Mouse (Mus musculus): ENCODE measurements around the gene Tmem125. TPM values are rescaled to one million over a fixed set of nuclear protein-coding genes. Genes with fewer than 3 reads are reported as not detected.
A peak's percentile ranks its signal among the peaks of the same experiment; 100 is the strongest.
"Not testable (repeated sequence)": the region's sequence is repeated elsewhere in the genome, so short reads cannot be mapped to it uniquely, and the experiment has no call there.

Gene Tmem125
- polyA plus RNA-seq, 1 experiment = 47.5 TPM

- DNase-seq = no peak
- Histone ChIP-seq H3K4me1 (ENCODE audit: control insufficient read depth, insufficient read depth, low read length) (no peaks in the 10 kb centered on the region), H3K4me3 (replicated peaks; ENCODE audit: extremely low read depth, low read depth, low read length) (no peak overlapping the region)
- 60% methylated on average over 7 of the region's 7 CpGs for WGBS
- TF ChIP-seq POLR2A (IDR thresholded peaks at IDR 0.05; ENCODE audit: borderline replicate concordance, extremely low read depth, low read depth, low read length) (no peak), CTCF (IDR thresholded peaks at IDR 0.05; ENCODE audit: insufficient read depth, low read length) (no peak)
Observed at GRCm38 (mm10) chr4:118523976-118524375, 19.9 kb downstream of the Tmem125 start.

DNA sequence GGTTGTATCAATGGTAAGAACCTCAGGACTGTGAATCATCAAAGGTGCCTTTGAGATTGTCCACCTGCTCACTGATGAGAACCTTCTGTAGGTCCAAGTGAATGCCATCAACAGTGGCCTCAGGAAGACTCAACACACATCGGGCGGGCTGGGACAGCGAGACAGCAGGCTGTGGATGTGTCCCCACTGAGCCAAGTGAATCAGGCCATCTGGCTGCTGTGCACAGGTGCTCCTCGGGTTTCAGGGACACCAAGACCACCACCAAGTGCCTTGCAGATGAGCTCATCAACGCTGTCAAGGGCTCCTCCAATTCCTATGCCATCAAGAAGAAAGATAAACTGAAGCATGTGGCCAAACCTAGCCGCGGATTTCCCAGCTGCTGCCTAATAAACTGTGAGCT is 21.6 kb downstream of the Tmem125 start:
- no peak overlapping the region for H3K4me3 ChIP-seq (replicated peaks; ENCODE audit: extremely low read depth, low read depth, low read length)
- WGBS = 80% methylated on average over 7 of the region's 7 CpGs

GRCm38 (mm10) chr4:118518208-118518607 is 25.6 kb downstream of the Tmem125 start:
- DNase-seq = no peak
- 61% methylated on average over 5 of the region's 5 CpGs for WGBS
- no peak overlapping the region for H3K4me3 ChIP-seq (replicated peaks; ENCODE audit: extremely low read depth, low read depth, low read length)
- TF ChIP-seq CTCF (IDR thresholded peaks at IDR 0.05; ENCODE audit: insufficient read depth, low read length) (no peak), POLR2A (IDR thresholded peaks at IDR 0.05; ENCODE audit: borderline replicate concordance, extremely low read depth, low read depth, low read length) (no peak)
- peaks cover 4% of the 10 kb centered on the region for H3K4me1 ChIP-seq (ENCODE audit: control insufficient read depth, insufficient read depth, low read length)

More for the DNA sequence above, 21.6 kb downstream of the Tmem125 start:
- no peak for DNase-seq
- H3K4me1 ChIP-seq (ENCODE audit: control insufficient read depth, insufficient read depth, low read length) = no peaks in the 10 kb centered on the region
- TF ChIP-seq POLR2A (IDR thresholded peaks at IDR 0.05; ENCODE audit: borderline replicate concordance, extremely low read depth, low read depth, low read length) (no peak), CTCF (IDR thresholded peaks at IDR 0.05; ENCODE audit: insufficient read depth, low read length) (no peak)

DNA sequence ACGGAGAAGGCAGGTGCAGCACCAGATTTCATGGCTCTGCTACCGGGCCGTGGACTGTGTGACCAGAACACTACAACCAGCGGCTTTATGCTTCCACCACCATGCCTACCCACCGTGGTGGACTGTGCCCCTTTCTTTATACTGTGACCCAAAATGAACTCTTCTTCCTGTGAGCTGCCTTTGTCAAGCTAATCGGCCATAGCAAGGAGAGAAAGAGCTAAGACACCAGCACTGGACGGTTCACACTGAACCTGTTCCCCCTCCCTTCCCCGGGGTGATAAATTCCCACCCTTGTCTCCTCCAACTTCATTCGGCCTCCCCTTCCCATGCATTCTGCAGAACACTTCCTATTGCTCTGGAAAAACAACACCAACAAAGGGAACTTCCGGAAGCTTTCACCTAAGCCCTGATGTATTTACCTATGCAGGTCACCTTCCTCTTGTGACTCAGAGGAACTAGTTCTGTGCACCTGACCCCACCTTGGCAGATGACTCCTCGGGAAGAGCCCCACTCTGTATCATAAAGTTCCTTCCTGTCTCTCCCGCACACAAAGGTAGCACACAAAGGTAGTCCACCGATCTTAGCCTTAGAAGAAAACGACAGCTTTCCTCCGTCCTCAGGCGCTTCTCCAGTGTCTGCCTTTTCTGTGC is 26.2 kb downstream of the Tmem125 start:
- DNase-seq = no peak
- Histone ChIP-seq H3K4me1 (ENCODE audit: control insufficient read depth, insufficient read depth, low read length) (peaks cover 4% of the 10 kb centered on the region), H3K4me3 (replicated peaks; ENCODE audit: extremely low read depth, low read depth, low read length) (no peak overlapping the region)
- 44% methylated on average over 16 of the region's 16 CpGs for WGBS
- no peak for TF ChIP-seq CTCF (IDR thresholded peaks at IDR 0.05; ENCODE audit: insufficient read depth, low read length)
- no peak for TF ChIP-seq POLR2A (IDR thresholded peaks at IDR 0.05; ENCODE audit: borderline replicate concordance, extremely low read depth, low read depth, low read length)

- DNase-seq = peak; percentile 43
- 21% methylated on average over 20 of the region's 20 CpGs for WGBS
- H3K4me3 ChIP-seq (replicated peaks; ENCODE audit: extremely low read depth, low read depth, low read length) = no peak overlapping the region
- H3K4me1 ChIP-seq (ENCODE audit: control insufficient read depth, insufficient read depth, low read length) = peaks cover 4% of the 10 kb centered on the region
- TF ChIP-seq CTCF (IDR thresholded peaks at IDR 0.05; ENCODE audit: insufficient read depth, low read length) (peak; percentile 27; the same call in 1 of the 2 replicates), POLR2A (IDR thresholded peaks at IDR 0.05; ENCODE audit: borderline replicate concordance, extremely low read depth, low read depth, low read length) (no peak)
Observed at GRCm38 (mm10) chr4:118516699-118517496, 26.9 kb downstream of the Tmem125 start.

GRCm38 (mm10) chr4:118509050-118509449 is 34.8 kb downstream of the Tmem125 start:
- H3K4me3 ChIP-seq (replicated peaks; ENCODE audit: extremely low read depth, low read depth, low read length) = no peak overlapping the region
- DNase-seq = no peak
- peaks cover 13% of the 10 kb centered on the region for H3K4me1 ChIP-seq (ENCODE audit: control insufficient read depth, insufficient read depth, low read length)
- WGBS = 21% methylated on average over 6 of the region's 6 CpGs
- TF ChIP-seq POLR2A (IDR thresholded peaks at IDR 0.05; ENCODE audit: borderline replicate concordance, extremely low read depth, low read depth, low read length) (no peak), CTCF (IDR thresholded peaks at IDR 0.05; ENCODE audit: insufficient read depth, low read length) (no peak)

DNA sequence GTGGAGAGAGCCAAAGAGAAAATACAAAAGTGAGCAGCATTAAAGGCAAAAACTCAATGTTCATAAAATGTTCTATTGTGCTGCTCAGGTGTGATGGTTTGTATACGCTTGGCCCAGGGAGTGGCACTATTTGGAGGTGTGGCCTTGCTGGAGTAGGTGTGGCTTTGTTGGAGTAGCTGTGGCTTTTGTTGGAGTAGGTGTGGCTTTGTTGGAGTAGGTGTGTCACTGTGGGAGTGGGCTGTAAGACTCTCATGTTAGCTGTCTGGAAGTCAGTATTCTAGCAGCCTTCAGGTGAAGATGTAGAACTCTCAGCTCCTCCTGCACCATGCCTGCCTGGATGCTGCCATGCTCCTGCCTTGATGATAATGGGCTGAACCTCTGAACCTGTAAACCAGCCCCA is 36.7 kb downstream of the Tmem125 start:
- not testable (repeated sequence) for H3K4me3 ChIP-seq (replicated peaks; ENCODE audit: extremely low read depth, low read depth, low read length); DNase-seq
- WGBS = 73% methylated on average over 1 of the region's 1 CpGs

DNA sequence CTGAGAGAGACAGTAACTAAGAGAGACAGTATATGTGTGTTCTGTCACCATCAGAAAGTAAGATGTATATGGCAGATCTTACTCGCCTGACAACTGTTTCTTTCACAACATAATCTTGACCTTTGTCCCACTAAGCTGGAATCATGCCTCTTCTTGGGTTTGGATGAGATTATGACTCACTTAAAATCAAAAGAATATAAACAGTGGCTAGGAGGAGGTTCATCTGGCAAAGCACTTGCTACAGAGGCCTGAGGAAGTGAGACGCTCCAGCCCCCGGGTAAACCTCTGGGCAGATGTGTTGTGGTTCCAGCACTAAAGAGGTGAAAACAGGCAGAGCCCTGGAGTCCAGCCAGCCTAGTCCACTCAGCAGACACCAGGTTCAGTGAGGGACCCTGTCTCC is 38.3 kb downstream of the Tmem125 start:
- TF ChIP-seq CTCF (IDR thresholded peaks at IDR 0.05; ENCODE audit: insufficient read depth, low read length) (no peak), POLR2A (IDR thresholded peaks at IDR 0.05; ENCODE audit: borderline replicate concordance, extremely low read depth, low read depth, low read length) (no peak)
- Histone ChIP-seq H3K4me1 (ENCODE audit: control insufficient read depth, insufficient read depth, low read length) (peaks cover 14% of the 10 kb centered on the region), H3K4me3 (replicated peaks; ENCODE audit: extremely low read depth, low read depth, low read length) (no peak overlapping the region)
- no peak for DNase-seq
- WGBS = 18% methylated on average over 3 of the region's 3 CpGs

More for the DNA sequence above, 36.7 kb downstream of the Tmem125 start:
- H3K4me1 ChIP-seq (ENCODE audit: control insufficient read depth, insufficient read depth, low read length) = peaks cover 13% of the 10 kb centered on the region

- Histone ChIP-seq H3K4me3 (replicated peaks; ENCODE audit: extremely low read depth, low read depth, low read length) (no peak overlapping the region), H3K4me1 (ENCODE audit: control insufficient read depth, insufficient read depth, low read length) (peaks cover 6% of the 10 kb centered on the region)
- no peak for DNase-seq
- no peak for TF ChIP-seq CTCF (IDR thresholded peaks at IDR 0.05; ENCODE audit: insufficient read depth, low read length)
- TF ChIP-seq POLR2A (IDR thresholded peaks at IDR 0.05; ENCODE audit: borderline replicate concordance, extremely low read depth, low read depth, low read length) = no peak
- WGBS = 55% methylated on average over 9 of the region's 9 CpGs
Observed at GRCm38 (mm10) chr4:118500792-118501191, 43.1 kb downstream of the Tmem125 start.

Measured in lung, adult 2 months (tissue).